Mouse (Mus musculus) right cerebral cortex, postnatal 4 days (tissue): ENCODE data around the gene Resp18.

Experiments used
- DNase-seq: peaks from one replicate; pipeline ENCODE4 v3.0.0-alpha.2; 2022

Resp18 gene

DNA sequence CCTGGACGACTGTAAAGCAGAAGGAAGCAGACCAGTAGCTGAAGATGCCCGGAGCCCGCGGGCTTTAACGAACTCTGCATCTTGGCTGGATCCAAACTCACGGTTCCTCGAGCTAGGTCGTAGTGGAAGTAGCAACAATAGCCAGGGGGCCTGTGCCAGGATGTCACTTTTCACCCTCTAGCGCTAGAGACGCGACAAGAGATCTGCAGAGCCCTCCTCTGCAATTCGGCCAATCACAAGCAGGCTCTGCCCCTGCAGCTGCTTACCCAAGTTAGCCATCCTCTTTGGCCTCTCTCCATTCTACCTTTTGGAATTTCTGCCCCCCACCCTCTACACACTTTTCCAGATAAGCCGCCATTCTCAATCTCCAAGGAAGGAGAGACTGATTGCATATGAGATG, at the start of gene Resp18:
Gene Resp18 (minus strand): TSS at position 188 of the 400 bp plus-strand sequence.
- DNase-seq = no peak

GRCm38 (mm10) chr1:75327461-75327860, 49.2 kb upstream of the Resp18 start:
- no peak for DNase-seq

- no peak for DNase-seq
Observed at GRCm38 (mm10) chr1:75319166-75319565, 41.0 kb upstream of the Resp18 start.

GRCm38 (mm10) chr1:75318736-75319135, 40.5 kb upstream of the Resp18 start:
- DNase-seq = no peak

GRCm38 (mm10) chr1:75318301-75318700, 40.1 kb upstream of the Resp18 start:
- no peak for DNase-seq

DNA sequence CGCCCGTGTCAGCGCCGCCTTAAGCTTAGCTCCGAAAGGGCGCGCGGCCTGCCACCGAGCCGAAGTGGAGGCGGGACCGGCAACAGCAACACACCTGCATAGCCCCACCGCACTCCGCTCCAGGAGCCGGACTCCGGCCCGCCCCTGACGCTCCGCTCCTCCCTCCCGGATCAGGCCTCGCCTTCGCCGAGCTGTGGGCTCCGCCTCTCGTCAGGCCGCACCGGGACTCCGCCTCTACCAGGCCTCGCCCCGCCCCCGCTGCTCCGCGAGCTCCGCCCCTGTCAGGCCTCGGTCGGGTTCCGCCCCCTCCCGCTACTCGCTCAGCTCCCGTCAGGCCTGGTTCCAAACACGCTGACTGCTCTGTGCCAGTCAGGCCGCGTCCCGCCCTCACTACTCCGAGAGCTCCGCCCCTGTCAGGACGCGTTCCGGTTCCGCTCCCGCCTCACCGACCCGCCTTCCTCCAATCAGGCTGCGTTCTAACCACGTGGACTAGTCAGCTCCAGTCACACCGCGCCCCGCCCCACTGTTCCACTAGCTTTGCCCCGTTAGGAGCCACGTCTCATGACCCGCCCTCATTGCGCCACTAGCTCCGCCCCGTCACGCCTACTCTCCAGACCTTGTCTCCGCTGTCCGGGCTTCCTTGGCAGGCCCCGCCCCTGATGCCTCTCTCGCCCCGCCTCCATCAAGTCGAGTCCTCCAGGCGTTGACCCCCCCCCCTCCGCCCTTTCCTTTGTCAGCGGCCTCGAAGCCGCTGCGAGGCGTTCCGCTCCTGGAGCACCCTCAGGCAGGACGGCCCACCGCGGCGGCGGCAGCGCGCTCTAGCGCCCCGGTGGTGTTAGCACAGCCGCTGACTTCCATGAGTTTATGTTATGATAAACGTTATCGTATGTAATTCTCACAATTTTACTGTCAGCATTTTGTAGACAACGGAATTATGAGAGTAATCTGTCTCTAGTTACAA, 39.3 kb upstream of the Resp18 start, which contains the start of gene Dnpep:
Gene Dnpep (minus strand): TSS at position 750 of the 961 bp plus-strand sequence.
- DNase-seq = peak; percentile 99

DNA sequence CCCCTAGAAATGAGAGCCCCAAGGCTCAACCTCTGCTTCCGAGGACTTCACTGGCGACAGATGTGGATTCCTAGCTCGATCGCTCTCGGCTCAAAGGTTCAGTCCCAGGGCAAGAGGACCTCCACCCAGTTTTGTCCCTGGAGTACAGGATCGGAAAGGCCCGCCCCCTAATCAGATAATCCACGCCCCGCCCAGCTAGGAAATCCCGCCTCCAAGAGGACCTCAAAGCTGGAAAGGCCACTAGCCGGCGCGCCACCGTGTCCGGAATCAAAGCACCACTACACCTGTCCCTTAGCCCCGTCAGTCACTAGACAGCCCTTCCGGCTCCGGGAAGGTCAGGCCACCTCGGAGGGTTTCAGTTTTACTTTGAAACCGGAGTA, 38.6 kb upstream of the Resp18 start:
- peak; percentile 72 for DNase-seq

DNA sequence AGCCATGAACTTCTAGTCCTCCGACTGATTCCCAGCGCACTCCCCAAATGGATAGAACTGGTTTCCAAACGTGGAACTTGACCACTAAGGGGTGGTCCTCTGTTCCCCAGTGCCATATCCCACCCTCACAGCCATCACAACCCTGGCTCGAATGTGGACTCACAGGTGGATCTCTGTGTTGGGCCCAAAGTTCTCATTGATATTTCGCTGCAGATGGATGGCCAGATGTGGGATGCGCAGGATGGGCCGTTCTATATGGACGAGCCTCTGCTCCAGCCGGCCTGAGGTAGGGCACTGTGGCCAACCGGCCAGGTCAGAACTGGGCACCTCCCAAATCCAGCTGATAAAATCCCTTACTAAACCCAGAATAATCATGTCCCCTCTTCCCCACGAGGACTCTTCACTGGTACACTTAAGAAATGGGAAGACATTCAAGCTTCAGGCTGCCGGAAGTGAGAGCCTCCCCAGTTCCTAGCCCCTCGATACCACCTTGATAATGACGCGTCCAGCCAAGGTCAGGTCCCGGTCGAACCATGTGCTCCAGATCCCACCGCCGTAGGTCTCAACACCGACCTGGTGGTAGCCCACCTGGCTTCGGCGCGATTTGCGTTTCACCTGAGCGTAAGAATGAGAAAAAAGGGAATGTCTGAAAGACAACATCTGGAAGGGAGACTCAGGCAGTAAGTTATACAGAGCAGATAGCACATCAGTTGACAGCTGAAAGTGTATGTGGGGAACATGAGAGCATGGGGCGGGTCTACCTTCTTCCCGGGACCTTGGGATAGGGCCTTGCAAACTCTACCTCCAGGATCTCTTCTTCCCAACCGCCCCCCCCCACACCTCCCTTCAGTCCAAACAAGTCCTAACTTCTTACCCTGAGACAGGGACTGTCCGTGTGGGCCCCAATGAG, 37.5 kb upstream of the Resp18 start:
- DNase-seq = peak; percentile 16

GRCm38 (mm10) chr1:75315011-75315410, 36.8 kb upstream of the Resp18 start:
- no peak for DNase-seq

- DNase-seq = no peak
Observed at GRCm38 (mm10) chr1:75311694-75312093, 33.5 kb upstream of the Resp18 start.

DNA sequence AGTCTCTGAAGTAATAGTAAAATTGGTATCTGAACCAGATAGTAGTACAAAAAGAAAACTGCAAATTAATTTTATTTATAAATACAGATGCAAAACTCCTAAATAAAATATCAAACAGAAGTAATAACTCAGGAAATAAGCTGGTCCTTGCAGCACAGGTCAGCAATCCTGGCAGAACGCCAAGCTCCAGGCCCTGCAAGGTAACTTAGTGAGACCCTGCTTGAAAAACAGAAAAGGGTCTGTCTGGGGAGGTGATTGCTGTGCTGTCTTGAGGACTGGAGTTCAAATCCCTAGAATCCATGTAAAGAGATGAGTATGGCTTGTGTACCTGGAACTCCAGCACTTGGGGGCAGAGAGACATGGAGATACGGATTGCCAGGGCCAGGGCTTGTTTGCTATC, 26.4 kb upstream of the Resp18 start:
- no peak for DNase-seq

DNA sequence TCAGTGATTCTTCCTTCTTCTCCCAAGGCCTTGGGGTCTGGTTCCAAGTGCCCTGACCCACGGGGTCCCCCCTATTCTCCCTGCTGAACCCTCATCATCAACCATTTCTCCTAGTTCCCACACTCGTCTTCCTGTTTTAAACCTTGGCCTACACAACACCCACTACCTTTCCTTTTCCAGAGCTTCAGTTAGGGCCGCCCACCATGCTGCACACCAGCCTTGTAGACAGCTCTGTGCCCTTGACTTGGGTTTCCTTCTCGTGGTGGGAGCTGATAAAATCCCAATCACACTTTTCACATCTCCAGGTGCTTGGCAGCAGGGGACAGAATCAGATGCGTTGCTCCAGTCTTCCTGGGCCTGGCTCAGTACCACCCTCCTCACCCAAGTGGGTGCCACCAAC, 16.1 kb upstream of the Resp18 start:
- DNase-seq = no peak

DNA sequence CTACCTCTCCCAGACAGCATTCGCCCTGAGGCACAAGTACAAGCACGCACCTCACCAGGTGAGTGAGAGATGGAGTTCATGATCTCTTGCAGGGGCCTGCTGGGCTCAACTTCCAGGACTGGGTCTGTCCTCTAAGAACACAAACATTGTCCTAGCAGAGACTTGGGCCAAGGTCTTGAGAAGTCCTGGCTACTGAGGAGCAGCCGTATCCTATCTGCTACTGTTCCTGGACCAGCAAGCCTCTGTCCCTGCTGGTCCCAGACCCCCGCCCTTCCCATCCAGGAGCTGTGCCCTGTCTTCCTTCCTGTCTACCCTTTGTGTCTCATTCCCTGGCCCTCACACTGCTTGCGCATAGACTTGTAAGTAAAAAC, 15.1 kb upstream of the Resp18 start:
- DNase-seq = no peak

DNA sequence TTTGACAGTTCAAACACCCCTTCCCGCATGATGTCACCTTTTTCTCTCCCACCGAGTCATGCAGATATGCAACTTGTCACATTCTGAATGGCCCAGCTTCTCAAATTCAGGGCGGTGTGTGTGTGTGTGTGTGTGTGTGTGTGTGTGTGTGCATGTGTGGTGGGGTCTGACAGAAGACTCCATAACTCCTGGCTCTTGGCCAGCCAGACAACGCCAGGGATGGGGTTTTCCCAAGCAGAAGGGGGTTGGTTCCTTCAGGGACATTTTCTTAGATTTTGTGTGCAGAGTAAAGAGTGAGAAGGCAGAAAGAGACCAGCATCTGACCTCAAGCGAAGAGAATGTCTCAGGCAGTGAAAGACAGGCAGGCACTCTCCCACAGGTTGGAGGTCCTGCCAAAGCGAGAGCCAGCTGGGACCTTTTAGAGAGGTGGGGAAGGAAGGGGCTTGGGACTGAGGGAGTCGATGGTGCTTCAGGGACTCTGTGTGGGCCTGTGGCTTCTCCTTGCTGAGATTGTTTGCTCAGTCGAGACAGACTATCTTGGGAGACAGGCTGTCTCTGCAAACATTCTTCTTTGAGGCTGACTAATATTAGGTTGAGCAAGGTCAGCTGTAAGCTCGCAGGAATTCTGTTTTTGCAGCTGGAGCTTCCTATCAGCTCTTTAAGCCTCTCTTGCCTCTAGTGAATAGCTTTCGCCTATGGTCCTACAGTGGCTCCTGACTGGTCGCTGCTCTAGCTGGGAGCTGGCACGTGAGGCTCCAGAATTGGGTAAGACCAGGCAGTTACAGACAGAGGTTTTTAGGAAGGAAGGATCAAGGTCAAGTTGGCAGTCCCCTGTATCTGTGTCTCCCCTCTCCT, 14.5 kb upstream of the Resp18 start:
- no peak for DNase-seq

DNA sequence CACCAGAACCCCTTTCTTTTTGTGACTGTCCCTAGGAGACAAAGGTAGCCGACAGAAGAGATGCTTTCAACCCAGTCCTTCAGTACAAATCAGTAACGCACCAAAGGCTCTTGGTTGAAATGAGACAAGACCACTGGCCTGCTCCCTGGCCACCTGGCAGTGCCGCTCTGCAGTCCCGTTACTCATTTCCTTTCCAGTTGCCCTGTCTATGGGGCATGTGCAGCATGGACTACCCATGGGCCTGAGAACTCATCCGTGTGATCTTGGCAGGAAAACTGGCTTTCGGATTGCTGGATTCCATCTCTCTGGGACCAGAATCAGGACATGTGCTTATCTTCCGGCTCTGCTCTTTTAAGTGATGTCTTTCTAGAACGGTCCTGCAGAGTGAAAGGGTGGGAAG, 13.1 kb upstream of the Resp18 start:
- DNase-seq = no peak

- peak; percentile 66 for DNase-seq
Observed at GRCm38 (mm10) chr1:75290582-75290981, 12.4 kb upstream of the Resp18 start.

DNA sequence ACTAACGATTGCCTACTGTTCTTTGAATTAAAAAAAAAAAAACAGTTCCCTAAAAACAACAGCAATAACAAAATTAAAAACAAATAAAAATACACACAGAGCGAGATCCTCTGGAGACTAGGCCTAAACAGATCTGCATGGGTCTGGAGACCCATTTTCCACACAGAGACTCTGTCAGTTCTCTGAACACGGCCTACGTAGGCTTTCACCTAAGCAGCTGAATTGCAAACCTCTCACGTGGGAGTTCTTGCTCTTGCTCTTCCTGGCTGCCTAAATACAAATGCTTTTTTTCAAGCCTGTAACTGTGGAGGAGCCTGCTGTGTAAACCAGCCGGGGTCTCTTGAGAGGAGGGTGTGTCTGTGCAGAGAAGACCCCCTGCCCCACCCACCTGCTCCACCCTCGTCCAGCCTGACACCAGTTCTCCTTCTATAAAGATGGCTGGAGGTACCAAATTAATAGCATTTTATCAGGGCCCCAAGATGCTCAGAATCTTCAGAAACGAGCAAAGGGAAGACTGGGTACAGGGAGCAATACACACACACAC, 11.7 kb upstream of the Resp18 start:
- no peak for DNase-seq

DNA sequence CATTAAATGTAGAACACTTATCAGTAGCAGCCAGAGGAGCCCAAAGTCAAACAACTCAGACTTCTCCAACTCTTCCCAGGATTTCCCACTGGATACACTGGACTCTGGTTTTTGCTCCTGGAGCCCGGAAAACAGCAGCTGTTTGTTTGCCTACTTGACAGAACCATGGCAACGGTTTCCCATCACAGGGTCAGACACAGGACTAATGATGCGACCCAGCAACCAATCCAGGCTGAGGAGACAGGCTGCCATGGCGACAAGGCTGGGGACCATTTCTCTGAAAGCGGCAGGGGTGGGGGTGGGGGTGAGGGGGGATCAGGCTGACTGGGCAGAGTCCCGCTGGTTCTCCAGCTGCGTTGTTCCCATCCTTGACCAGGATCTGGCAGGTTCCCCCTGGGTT, 11.2 kb upstream of the Resp18 start:
- DNase-seq = peak; percentile 28

DNA sequence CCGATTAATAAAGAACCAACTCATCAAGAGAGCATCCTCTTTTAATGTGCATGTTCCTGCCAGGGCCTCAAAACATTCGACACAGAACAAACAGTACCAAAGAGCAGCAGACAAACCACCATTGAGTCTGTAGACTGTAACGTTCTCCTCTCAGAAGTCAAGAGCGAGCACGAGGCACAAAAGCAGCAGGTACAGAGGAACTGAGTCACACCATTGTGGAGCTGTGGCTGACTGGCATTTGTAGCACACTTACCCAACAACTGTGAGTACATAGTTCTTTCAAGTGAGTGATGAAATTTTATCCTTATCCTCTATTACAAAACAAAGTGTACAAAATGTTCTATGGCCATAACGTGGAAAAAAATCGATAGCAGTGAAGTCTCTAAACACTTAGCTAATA, 6.7 kb upstream of the Resp18 start:
- DNase-seq = no peak

DNA sequence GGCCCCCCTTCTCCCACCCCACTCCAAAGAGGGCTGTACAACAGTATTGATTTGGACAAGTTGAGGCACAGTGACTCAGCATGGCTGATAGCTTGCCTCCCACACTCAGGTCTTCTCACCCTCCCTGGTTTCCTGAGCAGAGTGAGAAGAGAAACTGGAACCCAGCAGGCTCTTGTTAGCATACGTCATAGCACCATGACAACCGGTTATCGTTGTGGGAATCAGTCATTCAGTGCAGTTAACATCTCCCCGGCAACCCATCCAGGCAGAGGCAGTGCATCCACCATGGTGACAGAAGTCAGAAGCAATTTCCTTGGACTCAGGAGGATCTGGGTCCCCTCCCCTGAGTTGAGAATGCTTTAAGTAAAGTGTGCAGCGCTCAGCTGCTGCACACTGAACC, 4.8 kb upstream of the Resp18 start:
- no peak for DNase-seq

DNA sequence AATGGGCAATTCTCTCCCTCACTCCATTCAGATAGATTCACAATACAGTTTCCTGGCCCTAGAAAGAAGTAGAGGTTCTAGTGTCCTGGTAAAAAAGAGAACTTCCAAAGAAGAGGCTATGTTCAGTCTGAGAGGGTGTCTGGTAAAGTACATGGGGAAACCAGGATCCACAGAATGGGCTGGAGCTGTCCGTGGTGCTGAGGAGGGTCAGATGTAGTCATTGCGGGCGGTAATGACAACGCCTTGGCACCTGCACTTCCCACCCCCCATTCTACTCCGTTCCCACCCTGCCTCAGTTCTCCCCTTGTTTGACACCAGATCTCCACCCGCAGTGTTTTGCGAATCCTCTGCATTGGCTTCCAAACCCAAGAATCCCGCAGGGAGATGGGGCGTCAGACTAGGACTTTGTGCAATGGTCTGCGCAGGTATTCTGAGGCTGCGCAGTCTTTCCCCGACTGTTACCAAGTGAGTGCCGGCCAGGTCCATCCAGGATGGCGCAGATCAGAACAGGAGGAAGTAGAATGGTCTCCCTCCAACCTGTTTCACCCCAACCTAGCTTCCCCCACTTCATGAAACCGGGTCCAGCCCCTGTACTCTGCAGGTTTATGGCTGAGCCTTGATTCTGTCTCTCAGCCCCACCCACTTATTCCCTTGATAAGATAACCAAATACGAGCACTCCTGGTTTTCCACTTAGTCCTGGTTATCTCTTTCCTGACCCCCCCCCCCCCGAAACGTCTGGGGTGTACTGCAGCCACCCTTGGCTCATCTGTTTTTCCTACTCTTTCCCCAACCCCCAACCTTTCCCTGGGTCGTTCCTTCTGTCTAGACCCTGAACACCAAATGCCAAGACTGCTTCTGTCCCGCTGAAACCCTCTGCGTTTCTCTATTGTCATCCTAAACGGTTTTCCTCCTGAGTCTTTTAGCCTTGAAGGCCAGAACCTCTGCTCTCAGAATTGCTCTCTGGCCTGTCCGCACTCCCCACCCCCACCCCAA, 723 bp downstream of the Resp18 start:
- peak; percentile 35 for DNase-seq
